Mouse (Mus musculus) neural tube, embryonic 12.5 days (tissue): Measurements from ENCODE around the gene Hadha. TPM values are rescaled to one million over a fixed set of nuclear protein-coding genes. Genes with fewer than 3 reads are reported as not detected.

Experiments
- ATAC-seq: fragments of 200-750 bp; cut with Nextera tagmentation; 2 replicates; pipeline ENCODE4 v1.8.0; 2017; ENCODE audit warnings: low read depth, mild to moderate bottlenecking, moderate TSS enrichment, moderate library complexity; ENCODE audit not compliant: low FRiP score
- H3K27ac ChIP-seq: fragments of 300-500 bp; sonication (generic); 2 replicates; pipeline ENCODE4 v1.5.1; 2016
- H3K27me3 ChIP-seq: fragments of 300-500 bp; sonication (generic); replicated peaks from 2 replicates; pipeline ENCODE4 v1.6.1; 2016; ENCODE audit warnings: mild to moderate bottlenecking
- H3K36me3 ChIP-seq: fragments of 300-500 bp; sonication (generic); 2 replicates; pipeline ENCODE4 v1.6.1; 2016; ENCODE audit warnings: mild to moderate bottlenecking
- H3K4me1 ChIP-seq: fragments of 300-500 bp; sonication (generic); 2 replicates; pipeline ENCODE4 v1.6.1; 2016
- H3K4me2 ChIP-seq: fragments of 300-500 bp; sonication (generic); replicated peaks from 2 replicates; pipeline ENCODE4 v1.6.1; 2016; ENCODE audit warnings: mild to moderate bottlenecking
- H3K4me3 ChIP-seq: fragments of 300-500 bp; sonication (generic); 2 replicates; pipeline ENCODE4 v1.5.1; 2016
- H3K9ac ChIP-seq: fragments of 300-500 bp; sonication (generic); 2 replicates; pipeline ENCODE4 v1.6.1; 2016; ENCODE audit warnings: mild to moderate bottlenecking
- H3K9me3 ChIP-seq: fragments of 300-500 bp; sonication (generic); 2 replicates; pipeline ENCODE4 v1.6.1; 2016; ENCODE audit warnings: mild to moderate bottlenecking
- WGBS: fragments of 180-500 bp; shearing (Covaris S2); methylation state at CpG from one replicate; pipeline ENCODE4 v1.1.7; 2016; 5-methylcytosine and 5-hydroxymethylcytosine counted together
- polyA plus RNA-seq: library from polyadenylated mRNA; unstranded; fragments of >200 nt; fragmentation: Nextera tagmentation; extraction: Ambion mirVana; gene quantifications from 2 replicates; pipeline ENCODE4 v1.2.1, GENCODE M21; 2016

Gene Hadha
- polyA plus RNA-seq, 1 experiment from 2014 or later = 106 TPM

GRCm38 (mm10) chr5:30120106-30120505 is 34.9 kb downstream of the Hadha start:
- no peak for ATAC-seq
- 93% methylated on average over 7 of the region's 7 CpGs for WGBS
- H3K36me3 ChIP-seq = peaks cover 97% of the 10 kb centered on the region

DNA sequence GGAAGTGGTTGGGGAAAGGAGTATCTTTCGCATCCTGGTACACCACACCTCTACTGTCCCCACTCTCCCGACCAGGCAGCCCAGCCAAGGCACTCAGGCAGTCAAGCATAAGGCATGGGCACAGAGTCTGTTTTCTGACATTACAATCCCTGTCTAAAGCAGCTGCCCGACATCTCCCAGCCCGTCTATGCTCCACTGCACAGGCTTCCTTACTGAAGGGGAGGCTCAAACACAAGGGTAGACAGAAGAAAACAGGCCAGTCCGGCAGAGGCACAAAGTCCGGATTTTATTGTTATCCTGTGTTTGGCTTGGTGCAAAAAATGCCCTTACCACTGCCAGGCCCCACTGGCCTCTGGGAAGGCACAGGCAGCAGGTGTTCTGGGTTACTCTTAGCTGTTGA is 35.8 kb downstream of the Hadha start:
- no peak for ATAC-seq
- peaks cover 97% of the 10 kb centered on the region for H3K36me3 ChIP-seq

More at GRCm38 (mm10) chr5:30120106-30120505, 34.9 kb downstream of the Hadha start:
- Histone ChIP-seq H3K4me3 (no peak overlapping the region), H3K27ac (no peak overlapping the region), H3K9ac (no peak overlapping the region), H3K27me3 (peaks cover under 1% of the 10 kb centered on the region; the same call in 1 of the 2 replicates), H3K9me3 (no peaks in the 10 kb centered on the region), H3K4me1 (no peaks in the 10 kb centered on the region), H3K4me2 (no peak overlapping the region)

DNA sequence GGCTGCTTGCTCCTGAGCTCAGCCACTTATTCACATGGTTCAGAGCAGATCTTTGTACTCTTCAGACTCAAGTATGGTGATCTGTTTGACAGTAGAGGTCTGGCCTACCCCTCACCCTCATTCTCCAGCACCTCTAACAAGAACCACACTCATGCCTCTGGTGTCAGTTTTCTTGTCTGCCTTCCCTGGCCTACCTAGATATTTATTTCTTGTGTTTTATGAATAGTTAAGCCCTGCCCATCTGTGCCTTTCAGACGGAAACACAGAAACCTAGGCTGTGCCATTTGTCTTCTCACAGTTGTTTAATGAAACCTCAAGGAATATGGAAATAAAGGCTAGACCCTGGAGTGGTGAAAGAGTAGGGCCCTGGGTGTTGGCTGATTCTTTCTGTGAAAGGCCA is 36.9 kb downstream of the Hadha start:
- H3K4me1 ChIP-seq = peaks cover 16% of the 10 kb centered on the region
- peaks cover 94% of the 10 kb centered on the region for H3K36me3 ChIP-seq
- H3K27ac ChIP-seq = no peak overlapping the region
- H3K4me2 ChIP-seq = no peak overlapping the region
- 88% methylated on average over 1 of the region's 1 CpGs for WGBS
- no peaks in the 10 kb centered on the region for H3K9me3 ChIP-seq
- peaks cover 18% of the 10 kb centered on the region for H3K27me3 ChIP-seq
- H3K4me3 ChIP-seq = no peak overlapping the region
- no peak for ATAC-seq
- no peak overlapping the region for H3K9ac ChIP-seq

More for the DNA sequence above, 35.8 kb downstream of the Hadha start:
- H3K27me3 ChIP-seq = peaks cover 7% of the 10 kb centered on the region; the same call in 1 of the 2 replicates
- no peak overlapping the region for H3K27ac ChIP-seq
- H3K4me1 ChIP-seq = peaks cover 8% of the 10 kb centered on the region
- H3K9ac ChIP-seq = no peak overlapping the region
- WGBS = 91% methylated on average over 6 of the region's 6 CpGs
- H3K4me2 ChIP-seq = no peak overlapping the region
- no peak overlapping the region for H3K4me3 ChIP-seq
- no peaks in the 10 kb centered on the region for H3K9me3 ChIP-seq

DNA sequence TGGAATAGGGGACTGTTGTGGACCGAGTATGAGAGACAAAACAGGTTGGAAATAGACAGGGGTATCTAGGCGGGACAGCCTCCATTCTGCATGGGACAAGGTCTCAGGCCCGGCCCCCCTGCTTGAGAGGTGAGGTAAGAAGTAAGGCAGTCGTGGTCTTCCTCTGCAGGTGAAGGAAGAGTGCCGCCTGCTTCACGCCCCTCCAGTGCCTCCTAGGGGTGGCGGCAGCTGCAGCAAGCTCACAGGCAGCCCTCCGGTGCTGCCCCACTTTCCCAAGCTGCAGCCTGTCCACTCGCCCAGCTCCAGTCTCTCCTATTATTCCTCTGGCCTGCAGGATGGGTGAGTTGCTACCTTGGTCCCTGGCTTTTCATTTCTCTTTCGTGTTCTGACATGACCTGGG is 39.2 kb downstream of the Hadha start:
- no peak overlapping the region for H3K4me2 ChIP-seq
- no peak overlapping the region for H3K27ac ChIP-seq
- ATAC-seq = no peak
- no peaks in the 10 kb centered on the region for H3K9me3 ChIP-seq
- no peak overlapping the region for H3K9ac ChIP-seq
- H3K27me3 ChIP-seq = peaks cover 34% of the 10 kb centered on the region
- H3K36me3 ChIP-seq = peaks cover 78% of the 10 kb centered on the region
- peaks cover 30% of the 10 kb centered on the region for H3K4me1 ChIP-seq
- no peak overlapping the region for H3K4me3 ChIP-seq
- WGBS = 20% methylated on average over 10 of the region's 10 CpGs

- peaks cover 34% of the 10 kb centered on the region for H3K27me3 ChIP-seq
- no peaks in the 10 kb centered on the region for H3K9me3 ChIP-seq
- H3K4me1 ChIP-seq = peaks cover 40% of the 10 kb centered on the region
- peak overlapping the region; percentile 82 for H3K4me2 ChIP-seq
- peak overlapping the region; percentile 44 for H3K4me3 ChIP-seq
- peaks cover 69% of the 10 kb centered on the region for H3K36me3 ChIP-seq
- peak overlapping the region; percentile 55 for H3K9ac ChIP-seq
- peak; percentile 4; the same call in 1 of the 2 replicates for ATAC-seq
- H3K27ac ChIP-seq = no peak overlapping the region
- WGBS = 2% methylated on average over 28 of the region's 28 CpGs
These were observed 40.2 kb downstream of the Hadha start for GRCm38 (mm10) chr5:30114761-30115140.

DNA sequence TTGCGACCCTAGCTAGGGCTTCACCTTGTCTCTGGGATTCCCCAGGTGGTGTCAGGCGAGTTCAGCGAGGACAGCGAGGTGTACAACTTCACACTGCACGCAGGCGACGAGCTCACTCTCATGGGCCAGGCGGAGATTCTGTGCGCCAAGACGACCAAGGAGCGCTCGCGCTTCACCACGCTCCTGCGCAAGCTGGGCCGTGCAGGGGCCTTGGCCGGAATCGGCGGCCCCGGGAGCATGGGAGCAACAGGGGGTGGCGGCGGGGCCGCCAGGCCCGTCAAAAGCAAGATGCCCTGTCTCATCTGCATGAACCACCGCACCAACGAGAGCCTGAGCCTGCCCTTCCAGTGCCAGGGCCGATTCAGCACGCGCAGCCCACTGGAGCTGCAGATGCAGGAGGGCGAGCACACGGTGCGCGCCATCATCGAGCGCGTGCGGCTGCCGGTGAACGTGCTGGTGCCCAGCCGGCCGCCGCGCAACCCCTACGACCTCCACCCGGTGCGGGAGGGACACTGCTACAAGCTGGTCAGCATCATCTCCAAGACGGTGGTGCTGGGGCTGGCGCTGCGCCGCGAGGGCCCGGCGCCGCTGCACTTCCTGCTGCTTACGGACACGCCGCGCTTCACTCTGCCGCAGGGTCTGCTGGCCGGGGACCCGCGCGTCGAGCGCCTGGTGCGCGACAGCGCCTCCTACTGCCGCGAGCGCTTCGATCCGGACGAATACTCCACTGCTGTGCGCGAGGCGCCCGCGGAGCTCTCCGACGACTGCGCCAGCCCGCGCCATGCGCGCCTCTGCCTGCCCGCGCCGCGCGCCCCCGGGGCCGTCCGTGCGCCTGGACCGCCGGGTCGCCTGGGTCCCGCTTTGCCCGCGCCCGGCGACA is 40.8 kb downstream of the Hadha start:
- H3K4me1 ChIP-seq = peaks cover 46% of the 10 kb centered on the region
- peak overlapping the region; percentile 44 for H3K4me3 ChIP-seq
- peak overlapping the region; percentile 82 for H3K4me2 ChIP-seq
- under 1% methylated on average over 98 of the region's 103 CpGs for WGBS
- H3K36me3 ChIP-seq = peaks cover 68% of the 10 kb centered on the region
- H3K9me3 ChIP-seq = no peaks in the 10 kb centered on the region
- no peak overlapping the region for H3K27ac ChIP-seq
- peak overlapping the region; percentile 55 for H3K9ac ChIP-seq
- ATAC-seq = peak; percentile 78
- peaks cover 34% of the 10 kb centered on the region for H3K27me3 ChIP-seq

- Histone ChIP-seq H3K4me2 (no peak overlapping the region), H3K36me3 (peaks cover 53% of the 10 kb centered on the region), H3K4me1 (peaks cover 61% of the 10 kb centered on the region), H3K27ac (no peak overlapping the region), H3K27me3 (peaks cover 34% of the 10 kb centered on the region), H3K9me3 (no peaks in the 10 kb centered on the region), H3K9ac (no peak overlapping the region), H3K4me3 (no peak overlapping the region)
- ATAC-seq = no peak
- 80% methylated on average over 3 of the region's 3 CpGs for WGBS
These were observed 42.4 kb downstream of the Hadha start for GRCm38 (mm10) chr5:30112533-30113068.

DNA sequence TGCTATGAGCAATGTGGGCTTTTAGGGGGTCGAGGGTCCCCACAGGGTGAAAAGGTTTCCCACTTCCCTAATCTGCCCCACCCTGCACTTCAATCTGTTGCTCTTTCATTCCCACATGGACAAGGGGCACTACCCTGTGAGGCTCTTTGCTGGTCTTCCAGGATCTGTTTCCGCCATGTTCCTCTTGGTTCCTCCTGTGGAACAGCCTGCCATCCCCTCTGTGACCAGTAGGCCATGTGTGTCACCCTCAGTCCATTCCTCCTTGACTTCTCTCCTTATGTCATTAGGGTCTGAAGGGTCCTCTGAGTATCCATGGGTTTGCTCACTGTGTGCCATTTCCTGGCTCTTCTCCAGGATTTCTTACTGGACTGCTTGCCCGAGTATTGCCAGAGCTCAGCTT is 43.2 kb downstream of the Hadha start:
- Histone ChIP-seq H3K27ac (no peak overlapping the region), H3K9me3 (no peaks in the 10 kb centered on the region), H3K4me2 (peak overlapping the region; percentile 51), H3K9ac (0 out of 2 replicates have a peak overlapping the region, but pooled peaks have one; percentile 39), H3K36me3 (peaks cover 45% of the 10 kb centered on the region), H3K4me3 (no peak overlapping the region), H3K4me1 (peaks cover 69% of the 10 kb centered on the region), H3K27me3 (peaks cover 34% of the 10 kb centered on the region)
- ATAC-seq = no peak
- WGBS = 65% methylated on average over 3 of the region's 3 CpGs

- Histone ChIP-seq H3K4me3 (0 out of 2 replicates have a peak overlapping the region, but pooled peaks have one; percentile 5), H3K9me3 (no peaks in the 10 kb centered on the region), H3K4me1 (peaks cover 76% of the 10 kb centered on the region), H3K27me3 (peaks cover 34% of the 10 kb centered on the region), H3K27ac (peak overlapping the region; percentile 5; the same call in 1 of the 2 replicates), H3K36me3 (peaks cover 38% of the 10 kb centered on the region), H3K4me2 (peak overlapping the region; percentile 51), H3K9ac (peak overlapping the region; percentile 39)
- peak; percentile 7; the same call in 1 of the 2 replicates for ATAC-seq
- under 1% methylated on average over 18 of the region's 18 CpGs for WGBS
These were observed 43.8 kb downstream of the Hadha start for GRCm38 (mm10) chr5:30111126-30111525.

DNA sequence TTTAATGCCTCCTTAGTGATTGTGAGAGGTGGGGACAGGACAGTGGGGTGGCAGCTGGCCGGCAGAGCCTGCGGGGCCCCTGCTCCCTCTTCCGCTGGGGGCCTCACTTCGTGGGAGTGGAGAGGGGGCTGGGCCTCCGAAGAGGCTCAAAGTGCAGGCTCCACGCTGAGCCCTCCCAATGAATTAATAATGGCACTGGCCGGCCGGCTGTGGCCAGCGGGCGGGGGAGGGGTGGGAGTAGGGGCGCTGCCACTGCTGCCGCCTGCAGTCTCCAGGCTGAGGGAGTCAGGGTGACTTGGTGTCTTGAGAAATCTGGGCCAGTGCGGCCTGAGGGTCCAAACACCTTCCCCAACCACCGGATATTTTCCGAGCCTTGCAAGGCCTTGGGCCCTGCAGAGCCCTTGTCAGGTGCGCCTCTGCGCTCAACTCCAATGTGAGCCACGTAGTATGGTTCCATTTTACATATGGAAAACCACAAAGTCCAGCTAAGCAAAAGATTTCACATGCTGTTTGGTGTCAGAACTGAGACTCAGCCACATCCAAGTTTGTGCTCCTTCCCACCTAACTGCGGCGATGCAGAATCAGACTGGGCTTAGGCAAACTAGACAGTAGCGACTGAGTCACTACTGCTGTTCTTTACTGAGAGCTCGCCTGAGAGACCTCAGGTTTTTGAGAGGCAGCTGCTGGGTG is 44.4 kb downstream of the Hadha start:
- H3K4me3 ChIP-seq = 0 out of 2 replicates have a peak overlapping the region, but pooled peaks have one; percentile 5
- 4% methylated on average over 22 of the region's 22 CpGs for WGBS

GRCm38 (mm10) chr5:30109899-30110298 is 45.1 kb downstream of the Hadha start:
- no peak overlapping the region for H3K27ac ChIP-seq
- H3K4me1 ChIP-seq = peaks cover 82% of the 10 kb centered on the region
- H3K9me3 ChIP-seq = no peaks in the 10 kb centered on the region
- H3K4me3 ChIP-seq = no peak overlapping the region
- peaks cover 34% of the 10 kb centered on the region for H3K27me3 ChIP-seq
- 33% methylated on average over 2 of the region's 2 CpGs for WGBS
- H3K36me3 ChIP-seq = peaks cover 29% of the 10 kb centered on the region
- ATAC-seq = no peak
- peak overlapping the region; percentile 51; the same call in 1 of the 2 replicates for H3K4me2 ChIP-seq
- H3K9ac ChIP-seq = no peak overlapping the region

More for the DNA sequence above, 44.4 kb downstream of the Hadha start:
- Histone ChIP-seq H3K4me1 (peaks cover 82% of the 10 kb centered on the region), H3K9me3 (no peaks in the 10 kb centered on the region), H3K36me3 (peaks cover 32% of the 10 kb centered on the region), H3K4me2 (peak overlapping the region; percentile 51), H3K9ac (peak overlapping the region; percentile 38; the same call in 1 of the 2 replicates), H3K27me3 (peaks cover 34% of the 10 kb centered on the region), H3K27ac (peak overlapping the region; percentile 5; the same call in 1 of the 2 replicates)
- ATAC-seq = no peak
